Mouse (Mus musculus): Measurements from ENCODE around the gene Ncam1. TPM values are rescaled to one million over a fixed set of nuclear protein-coding genes. Genes with fewer than 3 reads are reported as not detected.

Ncam1 gene
- polyA plus RNA-seq, 1 experiment from 2014 or later = 28.2 TPM

GRCm38 (mm10) chr9:49533455-49533854, 265.3 kb downstream of the Ncam1 start:
- no peaks in the 10 kb centered on the region for H3K27me3 ChIP-seq
- H3K36me3 ChIP-seq = no peaks in the 10 kb centered on the region
- H3K27ac ChIP-seq = no peak overlapping the region
- H3K4me1 ChIP-seq = no peaks in the 10 kb centered on the region
- ATAC-seq (ENCODE audit: borderline replicate concordance, extremely low read depth, low FRiP score, low TSS enrichment) = no peak
- H3K4me2 ChIP-seq = no peak overlapping the region
- H3K9ac ChIP-seq = no peak overlapping the region
- H3K4me3 ChIP-seq = no peak overlapping the region
- no peaks in the 10 kb centered on the region for H3K9me3 ChIP-seq
- 62% methylated on average over 7 of the region's 7 CpGs for WGBS

DNA sequence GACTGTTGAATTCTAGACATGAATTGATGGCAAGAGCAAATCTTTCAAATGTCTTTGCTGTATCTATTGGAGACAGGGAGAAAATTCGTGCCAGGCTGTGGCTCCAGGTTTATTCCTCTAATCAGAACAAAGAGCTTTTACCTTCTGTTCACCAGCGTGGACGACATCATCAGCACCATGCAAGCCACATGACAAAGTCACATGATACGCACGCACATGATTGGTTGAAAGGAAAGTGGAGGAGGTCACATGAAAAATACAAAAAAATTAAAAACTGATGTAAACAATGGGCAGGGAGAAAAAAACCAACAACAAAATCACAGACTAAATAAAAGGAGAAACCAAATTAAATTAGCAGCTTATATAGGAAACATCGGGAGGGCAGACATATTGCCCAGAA, 266.9 kb downstream of the Ncam1 start:
- 85% methylated on average over 6 of the region's 6 CpGs for WGBS
- Histone ChIP-seq H3K4me1 (no peaks in the 10 kb centered on the region), H3K9ac (no peak overlapping the region), H3K27ac (no peak overlapping the region), H3K36me3 (no peaks in the 10 kb centered on the region), H3K9me3 (no peaks in the 10 kb centered on the region), H3K4me3 (no peak overlapping the region), H3K27me3 (no peaks in the 10 kb centered on the region), H3K4me2 (no peak overlapping the region)
- ATAC-seq (ENCODE audit: borderline replicate concordance, extremely low read depth, low FRiP score, low TSS enrichment) = no peak

DNA sequence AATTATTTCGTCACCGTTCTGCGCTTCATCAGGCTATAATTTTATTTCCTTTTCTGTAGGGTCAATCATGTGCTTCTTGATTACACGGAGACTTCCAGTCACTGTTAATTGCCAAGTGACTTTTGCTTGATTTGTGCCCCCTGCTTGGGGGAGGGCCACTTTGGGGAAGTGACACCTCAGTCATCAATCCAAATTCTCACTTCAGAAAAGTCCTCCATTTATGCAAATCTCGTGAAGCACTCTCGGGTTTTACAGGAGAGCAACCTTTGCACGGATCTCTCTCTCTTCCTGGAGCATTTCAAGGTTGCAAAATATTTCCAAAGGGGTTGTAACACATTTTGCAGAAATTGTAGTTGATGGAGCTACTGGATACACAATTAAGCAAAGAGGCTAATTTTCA, 267.5 kb downstream of the Ncam1 start:
- Histone ChIP-seq H3K9me3 (no peaks in the 10 kb centered on the region), H3K4me3 (no peak overlapping the region), H3K27me3 (no peaks in the 10 kb centered on the region), H3K4me2 (no peak overlapping the region), H3K9ac (no peak overlapping the region), H3K4me1 (no peaks in the 10 kb centered on the region), H3K36me3 (no peaks in the 10 kb centered on the region), H3K27ac (no peak overlapping the region)
- WGBS = 45% methylated on average over 7 of the region's 7 CpGs
- ATAC-seq (ENCODE audit: borderline replicate concordance, extremely low read depth, low FRiP score, low TSS enrichment) = no peak

DNA sequence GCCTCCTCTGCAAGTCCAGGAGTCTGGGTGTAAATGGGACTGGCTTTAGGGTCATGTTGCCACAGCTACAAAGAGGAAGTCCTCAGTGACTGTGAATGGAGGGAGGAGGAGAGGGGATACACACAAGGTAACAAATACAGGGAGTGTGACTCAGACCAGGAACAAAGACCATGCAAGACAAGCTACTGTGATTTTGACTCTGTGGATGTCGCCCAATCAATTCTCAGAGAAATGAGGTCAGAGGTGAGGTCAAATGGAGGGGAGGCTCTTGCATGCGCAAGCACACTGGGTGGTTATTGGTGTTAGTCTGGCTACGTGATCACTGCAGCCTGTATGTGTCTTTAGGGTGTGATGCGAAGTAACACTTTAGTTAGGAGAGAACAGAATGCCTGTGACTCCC, 268.0 kb downstream of the Ncam1 start:
- Histone ChIP-seq H3K4me3 (no peak overlapping the region), H3K36me3 (no peaks in the 10 kb centered on the region), H3K9ac (no peak overlapping the region), H3K4me1 (no peaks in the 10 kb centered on the region), H3K27me3 (no peaks in the 10 kb centered on the region), H3K4me2 (no peak overlapping the region), H3K27ac (no peak overlapping the region), H3K9me3 (no peaks in the 10 kb centered on the region)
- no peak for ATAC-seq (ENCODE audit: borderline replicate concordance, extremely low read depth, low FRiP score, low TSS enrichment)
- WGBS = 58% methylated on average over 4 of the region's 4 CpGs

DNA sequence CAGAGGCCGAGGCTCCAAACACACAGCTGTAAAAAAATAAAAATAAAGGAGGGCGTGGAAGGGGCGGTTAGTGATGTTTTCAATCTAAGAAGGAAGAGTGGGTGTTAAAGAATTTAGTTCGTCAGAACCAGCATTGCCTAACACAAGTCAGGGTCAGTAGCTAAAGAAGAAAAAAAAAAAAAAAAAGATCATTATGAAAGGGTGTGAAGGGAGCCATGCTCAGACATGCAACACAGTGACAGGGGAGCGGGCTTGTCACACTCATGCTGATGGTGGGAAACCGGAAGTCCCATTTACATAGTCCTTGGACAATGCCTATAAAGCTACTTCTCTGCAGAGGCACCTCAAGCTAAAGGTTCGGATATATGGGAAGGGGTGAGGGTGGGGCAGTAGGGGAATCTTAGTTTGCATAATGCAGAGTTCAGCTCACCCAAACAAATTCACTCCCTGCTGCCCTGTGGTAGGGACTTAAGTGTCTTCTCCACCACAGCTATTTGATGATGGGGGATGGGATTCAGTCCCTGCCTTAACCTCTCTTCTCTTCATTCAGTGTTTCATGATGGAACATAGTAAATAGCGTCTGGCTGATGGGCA, 269.3 kb downstream of the Ncam1 start:
- 74% methylated on average over 8 of the region's 8 CpGs for WGBS
- Histone ChIP-seq H3K4me3 (no peak overlapping the region), H3K27me3 (no peaks in the 10 kb centered on the region), H3K4me1 (no peaks in the 10 kb centered on the region), H3K27ac (no peak overlapping the region), H3K9me3 (no peaks in the 10 kb centered on the region), H3K4me2 (no peak overlapping the region), H3K36me3 (no peaks in the 10 kb centered on the region), H3K9ac (no peak overlapping the region)
- ATAC-seq (ENCODE audit: borderline replicate concordance, extremely low read depth, low FRiP score, low TSS enrichment) = no peak

- Histone ChIP-seq H3K36me3 (no peaks in the 10 kb centered on the region), H3K27me3 (no peaks in the 10 kb centered on the region), H3K27ac (no peak overlapping the region), H3K4me2 (no peak overlapping the region), H3K9ac (no peak overlapping the region), H3K4me1 (no peaks in the 10 kb centered on the region), H3K4me3 (no peak overlapping the region), H3K9me3 (no peaks in the 10 kb centered on the region)
- WGBS = 62% methylated on average over 10 of the region's 10 CpGs
- ATAC-seq (ENCODE audit: borderline replicate concordance, extremely low read depth, low FRiP score, low TSS enrichment) = no peak
Observed at GRCm38 (mm10) chr9:49528943-49529342, 269.8 kb downstream of the Ncam1 start.

- Histone ChIP-seq H3K4me3 (no peak overlapping the region), H3K4me1 (no peaks in the 10 kb centered on the region), H3K9ac (no peak overlapping the region), H3K27ac (no peak overlapping the region), H3K27me3 (no peaks in the 10 kb centered on the region), H3K9me3 (no peaks in the 10 kb centered on the region), H3K4me2 (no peak overlapping the region), H3K36me3 (no peaks in the 10 kb centered on the region)
- no peak for ATAC-seq (ENCODE audit: borderline replicate concordance, extremely low read depth, low FRiP score, low TSS enrichment)
- WGBS = 80% methylated on average over 5 of the region's 5 CpGs
Observed at GRCm38 (mm10) chr9:49528026-49528425, 270.7 kb downstream of the Ncam1 start.

- Histone ChIP-seq H3K4me1 (no peaks in the 10 kb centered on the region), H3K4me2 (no peak overlapping the region), H3K36me3 (no peaks in the 10 kb centered on the region), H3K9me3 (no peaks in the 10 kb centered on the region), H3K27ac (no peak overlapping the region), H3K4me3 (no peak overlapping the region), H3K9ac (no peak overlapping the region), H3K27me3 (no peaks in the 10 kb centered on the region)
- WGBS = 75% methylated on average over 8 of the region's 8 CpGs
- no peak for ATAC-seq (ENCODE audit: borderline replicate concordance, extremely low read depth, low FRiP score, low TSS enrichment)
Observed at GRCm38 (mm10) chr9:49527340-49527739, 271.4 kb downstream of the Ncam1 start.

DNA sequence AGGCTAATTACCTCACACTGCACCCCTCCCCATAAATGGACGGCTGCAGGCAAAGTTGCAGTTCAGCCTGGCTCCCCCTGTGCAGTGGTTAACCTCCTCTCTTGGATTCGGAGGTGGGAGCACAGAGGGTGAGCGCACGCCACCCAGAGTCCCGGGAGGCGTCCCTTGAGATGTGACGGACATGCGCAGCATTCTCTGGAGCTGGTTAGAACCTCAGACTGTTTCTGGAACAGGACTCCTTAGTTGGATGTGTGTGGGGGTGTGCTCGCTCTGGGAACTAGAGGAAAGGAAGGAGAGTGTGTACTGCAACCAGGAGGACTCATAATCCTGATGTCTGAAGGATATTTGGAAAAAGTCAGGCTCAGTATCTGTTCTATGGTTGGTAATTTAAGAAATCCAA, 274.0 kb downstream of the Ncam1 start:
- H3K9ac ChIP-seq = no peak overlapping the region

DNA sequence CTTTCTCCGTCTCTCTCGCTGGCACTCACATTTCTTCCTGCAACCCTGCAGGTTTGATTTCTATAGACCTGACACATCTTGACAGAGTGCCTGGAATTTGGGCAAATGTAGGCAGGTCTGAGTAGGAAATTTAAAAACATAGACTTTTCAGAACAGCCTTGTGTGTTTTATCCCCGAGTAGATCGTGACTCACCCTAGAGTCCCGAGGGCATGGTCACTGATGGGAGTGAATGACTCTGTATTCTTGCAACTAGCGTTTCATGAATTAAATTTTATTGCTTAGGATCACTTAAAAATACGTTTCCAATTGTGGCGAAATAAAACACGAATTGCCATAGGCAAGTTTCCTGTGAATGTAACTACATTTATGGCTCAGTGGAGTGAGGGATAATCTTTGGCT, 274.8 kb downstream of the Ncam1 start:
- WGBS = 86% methylated on average over 9 of the region's 9 CpGs
- Histone ChIP-seq H3K36me3 (no peaks in the 10 kb centered on the region), H3K9ac (no peak overlapping the region), H3K27ac (no peak overlapping the region), H3K4me1 (no peaks in the 10 kb centered on the region), H3K9me3 (no peaks in the 10 kb centered on the region), H3K27me3 (no peaks in the 10 kb centered on the region), H3K4me3 (no peak overlapping the region), H3K4me2 (no peak overlapping the region)
- ATAC-seq (ENCODE audit: borderline replicate concordance, extremely low read depth, low FRiP score, low TSS enrichment) = no peak

More for the DNA sequence above, 274.0 kb downstream of the Ncam1 start:
- Histone ChIP-seq H3K9me3 (no peaks in the 10 kb centered on the region), H3K4me3 (no peak overlapping the region), H3K4me2 (no peak overlapping the region), H3K4me1 (no peaks in the 10 kb centered on the region), H3K27me3 (no peaks in the 10 kb centered on the region), H3K27ac (no peak overlapping the region), H3K36me3 (no peaks in the 10 kb centered on the region)
- WGBS = 78% methylated on average over 9 of the region's 9 CpGs
- no peak for ATAC-seq (ENCODE audit: borderline replicate concordance, extremely low read depth, low FRiP score, low TSS enrichment)

DNA sequence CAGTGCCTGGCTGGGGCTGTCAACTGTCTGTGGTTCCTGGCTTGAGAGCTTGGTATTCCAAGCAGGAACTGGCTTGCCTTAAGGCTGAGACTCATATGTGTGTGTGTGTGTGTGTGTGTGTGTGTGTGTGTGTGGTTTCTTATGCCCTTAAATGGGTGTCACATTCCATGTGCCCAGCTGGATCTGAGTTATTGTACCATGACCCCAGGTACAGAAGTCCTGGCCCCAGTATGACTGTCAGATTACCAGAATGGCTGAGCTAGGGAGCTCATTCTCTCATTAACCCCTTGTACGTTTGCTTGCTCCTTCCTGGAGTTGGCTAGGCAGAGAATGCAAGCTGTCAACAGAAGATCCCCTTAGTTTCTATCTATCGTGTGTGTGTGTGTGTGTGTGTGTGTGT, 284.4 kb downstream of the Ncam1 start:
- no peaks in the 10 kb centered on the region for H3K36me3 ChIP-seq

GRCm38 (mm10) chr9:49510666-49511065, 288.1 kb downstream of the Ncam1 start:
- no peaks in the 10 kb centered on the region for H3K4me1 ChIP-seq
- H3K27ac ChIP-seq = no peak overlapping the region
- 87% methylated on average over 4 of the region's 4 CpGs for WGBS
- no peak overlapping the region for H3K4me2 ChIP-seq
- no peaks in the 10 kb centered on the region for H3K36me3 ChIP-seq
- no peak for ATAC-seq (ENCODE audit: borderline replicate concordance, extremely low read depth, low FRiP score, low TSS enrichment)
- H3K9me3 ChIP-seq = no peaks in the 10 kb centered on the region
- H3K27me3 ChIP-seq = no peaks in the 10 kb centered on the region
- no peak overlapping the region for H3K9ac ChIP-seq
- no peak overlapping the region for H3K4me3 ChIP-seq

More for the DNA sequence above, 284.4 kb downstream of the Ncam1 start:
- Histone ChIP-seq H3K4me1 (no peaks in the 10 kb centered on the region), H3K9me3 (no peaks in the 10 kb centered on the region), H3K4me3 (no peak overlapping the region), H3K4me2 (no peak overlapping the region), H3K27ac (no peak overlapping the region), H3K9ac (no peak overlapping the region), H3K27me3 (no peaks in the 10 kb centered on the region)
- no peak for ATAC-seq (ENCODE audit: borderline replicate concordance, extremely low read depth, low FRiP score, low TSS enrichment)
- WGBS = 48% methylated on average over 2 of the region's 2 CpGs

- H3K36me3 ChIP-seq = no peaks in the 10 kb centered on the region
- no peak overlapping the region for H3K4me3 ChIP-seq
- no peaks in the 10 kb centered on the region for H3K27me3 ChIP-seq
- no peak overlapping the region for H3K4me2 ChIP-seq
- H3K27ac ChIP-seq = no peak overlapping the region
- H3K9me3 ChIP-seq = no peaks in the 10 kb centered on the region
- no peak overlapping the region for H3K9ac ChIP-seq
- WGBS = 92% methylated on average over 8 of the region's 8 CpGs
- no peak for ATAC-seq (ENCODE audit: borderline replicate concordance, extremely low read depth, low FRiP score, low TSS enrichment)
- H3K4me1 ChIP-seq = no peaks in the 10 kb centered on the region
Observed at GRCm38 (mm10) chr9:49509628-49510027, 289.1 kb downstream of the Ncam1 start.

Measured in lung, embryonic 15.5 days (tissue).